Mouse (Mus musculus) G1E (cell line): ENCODE data around the gene Gja10.

Experiments used
- CTCF ChIP-seq: IDR thresholded peaks from 2 replicates; pipeline ENCODE4 v1.5.1; 2012; ENCODE audit warnings: low read depth, low read length, inconsistent platforms, mixed read lengths
- GATA2 ChIP-seq: IDR thresholded peaks from 2 replicates; pipeline ENCODE4 v1.6.1; 2012; ENCODE audit warnings: low read depth, low read length, inconsistent platforms, borderline replicate concordance

DNA sequence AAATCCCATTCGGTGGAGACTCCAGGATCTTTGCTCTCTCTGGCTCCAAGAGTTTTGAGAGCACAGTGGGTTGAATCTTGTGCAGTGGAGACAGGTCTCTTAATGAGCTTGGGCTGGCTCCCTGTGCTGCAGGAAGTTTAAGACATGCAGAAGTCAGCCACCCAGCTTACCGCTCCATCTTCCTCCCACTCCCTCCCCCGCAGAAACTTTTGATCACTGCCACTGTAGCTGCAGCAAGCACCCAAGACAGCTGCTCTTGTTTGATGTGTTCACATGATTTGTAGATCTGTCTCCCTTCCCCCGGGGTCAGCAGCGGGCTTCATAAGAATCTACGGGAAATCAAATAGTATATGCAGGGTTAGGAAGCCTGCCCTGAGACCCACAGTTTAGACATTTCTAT is 42.3 kb downstream of the Gja10 start:
- TF ChIP-seq CTCF (no peak), GATA2 (no peak)
